Mouse (Mus musculus) heart, postnatal 0 days (tissue): ENCODE measurements at regions not wholly inside any gene's neighbourhood (a gene's known extent, or its start where the extent isn't known, plus 50 kb on each side); places are given as distances from the start of the nearest gene placed in this dataset.

Experiments used
- CTCF ChIP-seq: IDR thresholded peaks from 2 replicates; pipeline ENCODE4 v1.5.1; 2016; ENCODE audit warnings: antibody characterized with exemption, control low read depth, low read depth
- EP300 ChIP-seq: IDR thresholded peaks from 2 replicates; pipeline ENCODE4 v1.6.1; 2016; ENCODE audit warnings: antibody characterized with exemption, low read depth

DNA sequence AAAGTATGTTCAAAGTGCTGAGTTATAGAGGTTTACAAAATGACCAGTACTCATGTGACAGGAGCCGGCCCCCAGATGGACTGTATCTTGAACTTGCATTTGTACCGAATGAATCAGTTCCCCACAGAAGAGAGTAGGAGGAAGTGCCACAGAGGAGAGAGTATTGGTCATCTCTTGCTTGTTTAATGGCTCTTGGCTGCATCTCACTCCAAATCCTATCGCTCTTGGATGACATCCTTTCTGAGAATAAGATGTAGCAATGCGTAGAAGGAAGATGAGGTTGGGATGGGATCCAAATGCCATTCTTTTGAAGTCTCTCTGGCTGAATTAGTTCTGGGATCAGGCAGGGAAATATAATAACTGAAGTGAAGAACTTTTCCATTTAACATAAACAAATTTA lies 55.2 kb upstream of the Bmper start:
- TF ChIP-seq CTCF (no peak), EP300 (no peak)
